Mouse (Mus musculus): ENCODE data around the gene Ttc7.

Ttc7 gene

DNA sequence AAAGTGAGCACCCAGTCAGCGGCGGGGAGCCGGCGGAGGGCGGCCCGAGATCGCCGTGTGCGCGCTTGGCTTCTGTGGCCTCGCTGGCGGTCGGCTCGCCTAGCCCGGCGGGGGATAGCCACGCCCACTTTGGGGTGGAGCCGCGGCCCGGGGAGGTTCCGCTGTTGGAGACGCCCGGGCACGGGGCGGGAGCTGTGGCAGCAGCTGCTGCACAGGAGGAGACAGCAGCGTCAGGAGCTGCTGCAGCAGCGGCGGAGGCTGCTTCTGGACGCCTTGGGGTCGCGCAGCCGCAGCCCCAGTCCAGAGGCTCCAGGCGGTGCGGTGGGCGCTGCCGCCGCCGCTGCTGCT is at the start of gene Ttc7:
Gene Ttc7, plus strand, starts transcription at position 181 of the 348 bp plus-strand sequence.
- DNase-seq = peak; percentile 87

DNA sequence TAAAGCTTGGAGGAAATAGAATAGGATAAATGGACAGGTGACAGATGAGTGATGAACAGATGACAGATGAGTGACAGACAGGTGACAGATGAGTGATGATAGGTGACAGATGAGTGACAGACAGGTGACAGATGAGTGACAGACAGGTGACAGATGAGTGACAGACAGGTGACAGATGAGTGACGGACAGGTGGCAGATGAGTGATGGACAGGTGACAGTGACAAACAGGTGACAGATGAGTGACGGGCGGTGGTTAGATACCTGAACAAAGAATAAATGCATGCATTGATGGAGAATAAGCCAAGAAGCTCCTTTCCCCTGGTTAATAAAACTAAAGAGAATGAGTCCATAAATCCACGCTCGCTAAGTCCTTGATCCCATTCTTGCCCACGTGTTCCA is 47.7 kb upstream of the Ttc7 start:
- no peak for DNase-seq

DNA sequence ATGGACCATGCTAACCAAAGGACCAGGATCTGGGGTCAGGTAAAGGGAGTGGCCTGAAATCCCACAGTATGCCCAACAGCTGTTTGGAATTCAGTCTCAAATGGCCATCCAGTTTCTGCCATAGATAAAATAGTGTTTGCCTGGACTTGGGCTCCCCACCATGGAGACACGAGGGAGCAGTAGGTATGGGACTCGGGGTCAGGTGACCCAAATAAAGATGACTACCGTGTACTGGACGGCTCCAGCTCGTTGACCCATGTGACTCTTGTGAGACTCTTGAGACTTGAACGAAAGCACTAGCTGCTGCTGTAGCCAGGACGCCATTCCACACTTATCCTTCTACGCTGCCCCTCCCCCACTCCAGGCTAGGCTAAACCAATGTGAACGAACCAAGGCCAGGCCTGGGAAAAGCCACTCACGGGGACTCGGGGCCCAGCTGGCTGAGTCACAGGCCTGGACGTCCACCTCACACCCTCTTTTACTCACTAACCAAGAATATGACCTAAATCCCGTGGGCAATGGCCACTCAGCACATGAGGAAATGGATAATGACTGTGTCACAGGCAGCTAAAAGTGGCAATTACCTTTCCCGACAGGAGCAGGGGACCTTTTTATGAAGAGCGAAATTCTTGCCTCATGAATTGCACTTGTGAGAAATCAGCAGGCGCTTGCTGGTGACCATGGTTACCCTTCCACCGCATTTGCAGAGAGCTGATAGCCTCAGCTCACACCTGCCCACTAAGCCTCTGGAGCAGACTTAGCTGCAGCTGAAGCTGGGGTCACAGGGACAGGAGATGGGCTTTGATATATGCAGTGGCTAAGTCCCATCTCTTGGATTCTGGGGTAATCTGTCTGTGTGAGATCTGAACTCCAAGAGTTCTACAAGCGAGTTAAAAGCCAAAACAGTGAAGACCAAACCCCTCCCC is 45.7 kb upstream of the Ttc7 start:
- peak; percentile 25 for DNase-seq

DNA sequence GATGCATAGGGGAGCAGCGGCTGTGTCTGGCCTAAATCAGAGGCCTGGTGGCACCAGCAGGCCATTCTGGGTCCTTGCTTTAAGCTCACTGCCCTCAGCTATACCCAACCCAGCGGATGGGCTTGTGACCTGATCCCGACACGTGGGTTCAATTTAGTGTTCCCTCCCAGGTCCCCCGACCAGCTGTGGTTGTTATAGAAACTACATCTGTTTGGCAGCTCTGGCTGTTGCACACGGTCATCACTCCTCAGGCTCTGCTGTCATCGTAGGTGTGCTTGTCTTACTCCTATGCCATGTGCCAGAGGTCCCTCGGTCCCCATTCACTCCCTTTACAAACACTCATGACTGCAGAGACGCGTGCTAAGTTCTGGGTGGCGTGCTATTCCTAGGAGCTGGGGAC is 44.9 kb upstream of the Ttc7 start:
- DNase-seq = no peak

DNA sequence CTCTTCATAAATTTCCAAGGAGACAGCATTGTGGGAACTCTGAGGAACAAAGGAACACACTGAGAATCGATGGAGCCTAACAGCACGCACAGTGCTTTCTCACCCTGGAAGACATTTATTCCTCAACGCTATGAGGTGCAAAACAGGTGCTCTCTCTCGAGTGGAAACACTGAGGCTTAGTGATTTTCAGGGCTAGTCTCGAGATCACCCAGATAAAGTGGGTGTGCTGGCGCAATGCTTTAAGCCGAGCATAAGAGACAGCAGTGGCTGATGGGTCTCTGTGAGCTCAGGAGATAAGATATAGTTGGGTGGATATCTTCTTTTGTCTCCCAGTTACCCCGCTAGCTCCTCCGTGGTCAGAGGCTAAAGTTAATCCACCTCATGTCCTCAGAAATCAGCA is 36.6 kb upstream of the Ttc7 start:
- no peak for DNase-seq

DNA sequence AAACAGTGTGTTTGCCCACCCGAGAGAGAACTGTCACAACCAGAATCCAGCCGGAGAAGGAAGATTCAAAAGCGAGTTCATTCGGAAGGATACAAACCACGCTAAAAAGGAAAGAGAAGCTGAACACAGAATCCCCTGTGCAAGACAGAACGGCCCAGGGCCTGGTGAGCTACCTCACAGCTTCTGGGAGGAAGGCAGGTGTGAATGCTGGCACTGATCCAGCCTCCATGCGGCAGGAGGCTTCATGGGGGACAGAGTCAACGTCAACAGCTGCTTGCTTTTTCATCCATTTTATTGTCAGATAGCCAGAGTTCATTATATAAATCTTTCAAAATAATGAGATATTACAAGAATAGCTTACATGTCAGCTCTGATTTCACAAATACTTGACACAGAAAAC is 28.3 kb upstream of the Ttc7 start:
- DNase-seq = no peak

DNA sequence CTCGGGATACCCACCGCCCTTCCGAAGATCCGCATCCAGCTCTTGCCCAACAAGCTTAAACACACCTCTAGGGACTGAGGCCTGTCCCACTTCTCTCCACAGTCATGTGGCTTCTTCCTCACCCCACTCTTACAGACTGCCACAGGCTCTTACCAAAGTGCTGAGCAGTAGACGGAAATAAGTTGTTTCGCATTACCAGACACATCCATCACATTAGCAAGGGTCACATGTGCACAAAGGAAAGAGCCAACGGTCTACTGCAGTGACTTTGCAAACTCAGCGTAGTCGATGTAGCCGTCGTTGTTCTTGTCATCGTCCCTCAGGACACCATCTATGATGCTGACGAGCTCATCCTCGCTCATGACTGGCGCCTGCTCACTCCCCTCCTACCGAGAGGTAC is 27.0 kb upstream of the Ttc7 start:
- no peak for DNase-seq

DNA sequence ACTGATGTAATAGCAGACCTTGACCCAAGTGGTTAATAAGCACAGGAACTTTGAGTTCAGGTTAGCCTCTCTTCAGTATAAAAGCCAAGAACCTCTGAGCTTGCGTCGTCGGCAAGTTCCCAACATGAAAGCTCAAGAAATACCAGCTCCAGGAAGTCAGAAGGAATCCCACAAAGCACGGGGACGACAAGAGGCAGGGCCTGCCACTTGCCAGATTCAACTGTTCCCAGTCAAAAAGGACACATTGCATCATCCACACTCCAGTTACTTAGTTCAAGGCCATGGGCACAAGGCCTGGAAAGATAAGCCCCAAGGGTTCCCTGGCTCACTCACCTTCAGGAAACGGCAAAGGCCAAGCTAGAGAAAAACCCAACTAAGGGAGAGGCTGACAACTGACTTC is 19.3 kb upstream of the Ttc7 start:
- DNase-seq = no peak

DNA sequence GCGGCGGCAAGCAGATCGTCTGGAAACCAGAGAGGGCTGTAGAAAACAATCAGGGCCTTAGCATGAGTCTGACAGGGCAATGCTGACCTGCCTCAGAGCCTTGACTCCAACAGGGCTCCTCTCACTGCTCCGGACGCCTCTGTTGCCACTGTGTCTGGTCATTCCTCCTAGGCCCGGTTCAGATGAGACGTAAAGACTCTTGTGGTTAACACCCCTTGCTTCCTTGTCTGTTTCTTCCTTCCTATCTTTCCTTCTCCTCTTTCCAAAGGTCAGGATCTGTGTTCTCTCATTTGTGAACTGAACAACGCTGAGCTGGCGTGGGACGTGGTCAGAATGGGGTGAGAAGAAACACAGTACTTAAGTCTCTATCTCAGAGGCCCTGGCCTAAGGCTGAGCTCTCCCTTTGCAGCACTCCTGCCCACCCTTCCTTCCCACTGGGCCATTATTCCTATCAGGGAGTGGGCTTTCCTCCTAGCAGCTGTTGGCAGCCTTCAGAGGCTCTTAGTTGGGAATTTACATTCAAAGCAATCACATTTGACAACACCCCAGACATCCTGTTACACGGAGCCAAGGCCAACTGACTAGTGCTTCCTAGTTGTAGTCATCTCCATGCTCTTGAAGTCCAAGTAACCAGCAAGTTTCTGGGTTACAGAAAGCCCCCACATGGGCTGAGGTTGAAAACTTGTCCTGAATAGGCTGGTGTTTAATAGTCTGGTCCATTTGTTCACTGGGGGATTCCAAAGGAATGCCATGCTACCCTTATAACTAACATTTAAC is 18.4 kb upstream of the Ttc7 start:
- no peak for DNase-seq

DNA sequence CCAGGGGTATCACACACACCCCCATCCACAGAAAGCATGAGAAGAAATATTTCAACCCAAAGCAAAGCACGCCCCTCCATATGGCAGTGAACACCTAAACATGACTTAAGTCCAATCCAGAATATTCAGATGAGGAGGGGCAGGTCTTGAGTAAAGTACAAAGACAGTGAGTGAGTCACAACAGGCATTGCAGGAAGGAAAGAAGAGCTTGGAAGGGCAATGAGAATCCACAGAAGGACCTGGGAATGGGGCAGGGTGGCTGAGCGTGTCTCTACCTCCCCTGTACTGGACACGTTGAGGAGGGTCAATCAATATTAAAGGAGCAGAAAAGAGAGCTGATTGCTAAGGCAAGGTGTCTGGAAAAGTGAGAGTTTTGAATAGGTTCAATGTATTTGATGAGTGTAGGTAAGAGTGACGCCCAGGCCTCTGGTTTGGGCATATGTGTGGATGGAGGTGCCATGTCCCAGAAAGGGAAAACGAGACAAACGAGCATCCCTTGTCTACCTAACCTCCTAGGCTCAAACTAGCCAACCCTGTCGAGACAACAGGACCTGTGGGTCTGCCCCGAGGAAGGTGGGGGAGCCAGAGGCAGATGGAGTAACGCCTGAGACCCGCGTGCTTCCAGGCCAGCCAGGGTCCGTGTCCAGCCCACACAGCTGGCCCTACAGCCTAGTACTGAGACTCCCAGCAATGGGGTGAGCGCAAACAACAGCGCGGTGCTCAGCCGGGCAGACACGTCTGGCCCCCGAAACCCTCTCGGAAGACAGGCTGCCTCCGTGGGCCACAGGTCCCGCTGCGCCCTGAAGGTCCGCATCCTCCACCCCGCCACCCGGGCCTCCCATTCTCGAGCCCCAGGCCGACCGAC is 17.5 kb upstream of the Ttc7 start:
- no peak for DNase-seq

DNA sequence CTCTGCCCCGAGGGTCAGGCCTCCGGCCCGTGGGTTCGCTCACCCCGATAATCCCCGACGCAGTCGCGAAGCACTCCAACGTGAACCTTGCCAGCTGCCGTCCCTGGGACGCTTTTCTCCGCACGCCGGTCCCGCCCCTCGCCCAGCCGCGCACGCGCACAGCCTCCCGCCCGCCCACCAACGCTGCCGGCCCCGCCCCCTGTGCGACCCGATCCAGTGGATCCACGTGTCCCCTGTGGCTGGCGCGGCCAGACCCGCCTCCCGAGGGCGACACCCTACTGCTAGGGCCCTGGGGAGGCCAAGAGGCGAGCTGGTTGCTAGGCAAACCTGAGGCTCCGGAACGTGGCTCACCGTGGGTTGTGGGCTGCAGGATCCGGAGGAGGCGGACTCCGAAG is 16.9 kb upstream of the Ttc7 start, which contains the start of gene Mcfd2:
Gene Mcfd2, minus strand, starts transcription at position 144 of the 395 bp plus-strand sequence.
- DNase-seq = peak; percentile 98

DNA sequence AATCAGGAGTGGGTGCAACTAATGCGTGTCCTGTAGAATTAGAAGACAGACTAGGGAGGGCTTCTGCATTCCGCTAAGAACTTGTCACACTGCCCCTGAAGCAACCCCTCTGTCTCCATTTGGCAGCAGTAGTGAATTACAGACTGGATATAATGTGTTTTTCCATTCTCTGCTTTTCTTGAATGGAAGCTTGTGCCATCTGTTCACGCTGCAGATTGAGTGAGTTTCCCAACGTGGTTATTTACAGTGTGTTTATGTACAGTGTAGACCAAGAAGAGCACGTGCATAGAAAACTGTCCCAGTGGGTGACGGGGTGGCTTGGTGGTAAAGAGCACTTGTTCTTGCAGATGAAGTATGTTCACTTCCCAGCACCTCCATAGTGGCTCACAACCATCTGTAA is 13.2 kb upstream of the Ttc7 start:
- no peak for DNase-seq

DNA sequence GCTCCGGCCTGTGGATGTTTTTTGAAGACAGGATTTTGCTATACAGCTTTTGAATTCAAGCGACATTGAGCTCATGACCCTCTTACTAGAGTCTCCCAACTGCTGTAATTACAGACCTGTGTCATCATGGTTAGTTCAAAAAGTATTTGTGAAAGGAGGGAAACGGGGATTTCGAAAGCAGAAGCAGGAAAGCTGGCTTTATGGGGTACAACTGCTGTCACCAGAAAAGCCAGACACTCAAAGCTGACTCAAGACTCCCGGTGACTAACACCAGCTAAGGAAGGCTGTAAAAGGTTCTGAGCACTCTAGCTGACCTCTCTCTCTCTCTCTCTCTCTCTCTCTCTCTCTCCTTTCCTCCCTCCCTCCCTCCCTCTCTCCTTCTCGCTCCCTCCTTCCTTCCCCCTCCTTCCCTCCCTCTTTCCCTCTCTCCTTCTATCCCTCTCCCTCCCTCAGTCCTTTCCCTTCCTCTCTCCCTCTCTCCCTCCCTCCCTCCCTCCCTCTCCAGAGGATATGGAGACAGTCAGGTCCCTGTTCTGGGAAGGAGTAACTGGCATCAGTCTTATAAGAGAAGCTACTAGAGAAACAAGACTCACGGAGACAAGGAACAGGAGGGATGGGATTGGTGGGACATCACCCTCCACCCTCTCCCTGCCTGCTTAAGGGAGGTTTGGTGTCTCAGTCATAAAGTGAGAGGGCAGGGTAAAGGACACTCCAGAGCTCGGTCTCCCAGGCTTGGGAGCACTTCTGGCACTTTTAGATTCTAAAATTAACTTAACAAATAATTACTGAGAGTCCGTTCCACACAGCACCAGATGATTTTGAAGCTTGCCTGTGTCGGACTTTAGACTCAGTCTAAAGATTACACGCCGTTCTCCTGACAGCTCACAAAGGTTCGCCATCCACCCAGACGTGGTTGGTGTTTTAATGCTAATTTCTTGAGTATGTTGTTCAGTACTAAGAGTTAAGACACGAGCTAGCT is 7.0 kb upstream of the Ttc7 start:
- no peak for DNase-seq

DNA sequence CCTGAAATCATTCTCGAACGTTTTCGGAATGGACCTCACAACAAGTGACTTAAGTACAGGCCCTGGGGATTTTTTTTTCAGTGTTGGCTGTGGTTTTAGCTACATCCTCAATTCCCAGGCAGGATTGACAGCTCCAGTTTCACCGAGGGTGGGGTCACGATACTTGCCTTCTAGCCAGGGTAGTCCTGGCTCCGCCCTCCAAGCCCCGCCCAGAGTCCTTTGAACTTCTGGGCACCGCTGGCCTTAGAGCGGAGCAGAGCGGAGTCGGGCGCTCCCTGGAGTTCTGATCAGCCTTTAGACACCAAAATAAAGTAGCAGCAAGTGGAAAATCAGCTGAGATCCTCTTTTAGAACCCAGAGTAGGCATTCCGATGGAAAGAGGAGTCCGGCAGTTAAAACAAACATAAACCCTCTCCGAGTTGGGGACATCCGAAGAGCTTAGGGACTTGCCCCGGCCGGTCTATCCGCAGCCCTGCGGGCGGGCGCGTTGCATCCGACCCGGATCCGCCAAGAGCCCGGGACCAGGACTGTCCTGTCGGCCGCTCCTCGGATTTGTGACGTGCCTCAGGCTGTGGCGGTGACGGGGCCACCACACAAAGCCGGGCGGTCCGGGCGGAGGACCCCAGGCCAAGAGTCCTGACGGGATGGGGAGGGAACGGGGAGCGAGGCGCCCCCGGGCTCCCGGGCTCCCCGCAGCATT is 530 bp upstream of the Ttc7 start:
- DNase-seq = peak; percentile 32

DNA sequence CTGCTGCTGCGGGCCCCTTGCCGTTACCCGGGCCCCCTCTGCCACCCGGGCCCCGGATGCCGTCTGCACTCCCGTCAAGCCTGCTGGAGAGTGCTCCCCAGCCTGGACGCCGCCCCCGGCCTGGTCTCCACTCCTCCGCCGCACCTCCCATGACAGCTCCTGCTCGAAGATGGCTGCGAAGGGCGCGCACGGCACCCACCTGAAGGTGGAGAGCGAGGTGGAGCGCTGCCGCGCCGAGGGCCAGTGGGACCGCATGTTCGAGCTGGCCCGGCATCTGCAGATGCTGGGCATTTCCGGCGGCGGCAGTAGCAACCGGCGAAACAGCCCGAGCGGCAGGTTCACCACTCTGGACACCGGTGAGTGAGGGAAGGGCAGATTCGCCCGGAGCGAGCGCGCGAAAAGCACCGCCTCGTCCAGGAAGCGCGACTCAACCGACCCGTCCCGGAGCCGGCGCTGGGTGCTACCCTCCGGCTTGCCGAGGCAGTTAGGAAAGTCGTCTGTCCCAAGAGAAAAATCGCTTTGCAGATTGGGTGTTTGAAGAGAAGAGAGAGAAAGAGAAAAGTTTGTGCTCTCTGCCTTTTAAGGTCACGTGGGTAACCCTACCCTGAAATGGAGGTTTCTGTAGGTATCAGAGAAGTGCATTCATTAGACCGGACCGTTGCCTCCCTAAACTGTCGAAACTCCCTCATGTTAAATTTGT is 519 bp downstream of the Ttc7 start:
- DNase-seq = peak; percentile 48

DNA sequence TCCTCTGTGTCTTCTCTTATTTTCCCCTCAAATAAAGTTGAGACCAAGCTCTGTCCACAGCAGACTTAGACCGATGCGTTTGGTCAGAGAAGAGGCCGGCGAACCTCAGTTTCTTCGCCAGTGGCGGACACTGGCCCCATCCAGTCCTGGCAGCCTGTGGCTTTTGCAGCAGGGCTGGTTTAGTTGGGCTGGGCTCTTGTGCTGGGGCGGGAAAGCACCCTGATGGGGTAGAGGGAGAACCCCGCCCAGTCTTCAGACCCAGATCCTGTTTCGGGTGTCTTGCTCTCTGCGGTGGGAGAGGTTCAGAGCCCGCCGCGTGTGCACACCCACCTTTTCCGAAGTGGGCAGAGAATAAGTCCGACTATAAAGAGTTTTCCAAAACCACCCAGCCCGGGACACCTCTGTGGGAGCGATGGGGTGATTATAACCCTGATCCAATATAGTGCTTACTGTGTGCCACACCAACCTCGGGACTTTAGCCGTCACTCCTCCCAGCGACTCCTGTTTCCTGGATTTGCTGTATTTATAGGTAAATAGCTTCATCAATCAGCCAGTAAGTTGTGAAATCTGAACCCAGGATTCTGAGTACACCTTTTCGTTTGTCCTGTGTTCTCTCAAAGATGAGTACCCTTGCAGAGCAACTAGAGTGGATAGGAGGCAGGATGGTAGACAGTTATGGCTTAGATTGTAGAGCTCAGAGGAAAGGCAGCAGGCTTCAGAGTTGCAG is 1.2 kb downstream of the Ttc7 start:
- no peak for DNase-seq

DNA sequence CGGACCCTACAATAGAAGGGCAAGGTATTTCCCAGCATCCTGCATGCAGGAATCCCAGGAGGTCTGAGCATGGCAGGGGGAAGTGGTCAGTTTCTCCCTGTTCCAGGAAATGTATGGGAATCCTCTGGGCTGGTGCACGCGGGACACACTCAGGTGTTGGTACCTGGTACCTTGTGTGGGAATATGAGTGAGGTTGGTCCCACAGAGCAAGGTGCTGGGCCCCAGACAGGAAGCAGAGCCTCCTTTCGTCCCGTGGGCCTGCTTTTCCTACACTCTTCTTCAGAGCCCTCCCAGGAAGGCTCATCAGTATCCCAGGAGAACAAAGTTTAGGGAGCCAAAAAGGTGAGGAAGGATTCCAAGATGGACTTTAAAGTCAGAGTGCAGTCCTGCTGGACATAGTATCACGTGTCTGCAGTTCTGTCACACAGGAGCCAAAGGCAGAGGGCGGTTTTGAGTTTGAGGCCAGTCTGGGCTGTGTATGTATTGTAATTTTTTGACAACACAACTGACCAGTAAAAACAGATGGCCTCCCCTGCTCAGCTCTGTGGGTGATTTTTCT is 1.9 kb downstream of the Ttc7 start:
- DNase-seq = no peak

DNA sequence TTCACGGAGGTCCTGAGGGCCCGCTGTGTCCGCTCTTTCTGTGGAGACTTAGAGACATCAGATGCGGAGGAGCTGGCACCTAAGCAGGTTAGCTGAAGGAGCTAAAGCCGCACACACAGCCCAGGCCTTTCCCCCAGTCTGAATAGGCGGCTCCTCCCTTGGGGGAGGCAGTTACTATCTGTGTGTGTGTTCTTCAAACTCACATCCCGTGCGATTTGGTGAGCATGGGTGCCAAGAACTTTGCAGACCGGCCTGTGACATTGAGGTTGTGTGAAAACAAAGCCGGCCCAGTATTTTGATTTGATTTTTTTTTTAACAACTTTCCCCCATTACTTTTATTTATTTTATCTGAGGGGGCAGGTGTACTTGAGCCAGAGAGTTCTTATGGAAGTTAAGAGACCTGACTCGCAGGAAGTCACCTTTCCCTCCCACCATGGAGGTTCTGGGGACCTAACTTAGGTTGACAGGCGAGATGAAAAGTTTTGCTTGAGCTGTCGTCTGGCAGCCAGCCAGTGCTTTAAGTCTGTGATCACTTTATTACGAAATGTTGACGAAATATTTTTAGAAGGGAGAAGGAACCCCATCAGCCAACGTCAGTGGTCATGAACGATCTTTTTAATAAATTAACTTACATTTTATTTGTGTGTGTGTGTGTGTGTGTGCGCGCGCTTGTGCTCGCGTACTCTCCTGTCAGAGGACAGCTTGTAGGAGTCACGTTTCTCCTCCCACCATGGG is 3.2 kb downstream of the Ttc7 start:
- no peak for DNase-seq

All from right cerebral cortex, postnatal 4 days (tissue).